Mouse (Mus musculus) hematopoietic stem cell, adult 5-6 weeks (primary cell): Measurements from ENCODE around the gene Map1b. TPM values are rescaled to one million over a fixed set of nuclear protein-coding genes. Genes with fewer than 3 reads are reported as not detected.

ENCODE experiments used
- total RNA-seq: library from RNA; stranded (forward); fragments of 172-1452, 232-1000 nt; gene quantifications from 2 replicates; pipeline ENCODE4 v1.2.3, GENCODE M21; 2017

Map1b gene
- total RNA-seq, 1 experiment from 2014 or later = 0.15 TPM

Other genes starting within 250 kb of the Map1b start
- gene Ptcd2, start 171.8 kb downstream of the Map1b start, total RNA-seq = 62.5 and 73.9 TPM in 2 replicates
- gene Mrps27, start 171.8 kb downstream of the Map1b start, total RNA-seq = 21.5 and 28.5 TPM in 2 replicates